Mouse (Mus musculus) spleen, adult 2 months (tissue): ENCODE measurements around the gene Igtp.

ENCODE experiments used
- CTCF ChIP-seq: fragments of 200-500 bp; IDR thresholded peaks from 2 replicates; pipeline ENCODE4 v1.5.1; 2011; ENCODE audit warnings: mild to moderate bottlenecking, inconsistent platforms; ENCODE audit not compliant: insufficient read depth, insufficient read length, insufficient replicate concordance; ENCODE audit errors: extremely low read depth
- POLR2A ChIP-seq: fragments of 200-500 bp; IDR thresholded peaks from 2 replicates; pipeline ENCODE4 v1.6.1; 2011; ENCODE audit warnings: low read depth, low read length, inconsistent platforms

GRCm38 (mm10) chr11:58224313-58224712, 25.0 kb downstream of the Igtp start:
- no peak for TF ChIP-seq POLR2A
- TF ChIP-seq CTCF, result no peak
